Mouse (Mus musculus) hindbrain, embryonic 12.5 days (tissue): Measurements from ENCODE around the gene Htt. TPM values are rescaled to one million over a fixed set of nuclear protein-coding genes. Genes with fewer than 3 reads are reported as not detected.
"Not testable (repeated sequence)": the region's sequence is repeated elsewhere in the genome, so short reads cannot be mapped to it uniquely, and the experiment has no call there.

ENCODE experiments used
- ATAC-seq: fragments of 200-750 bp; cut with Nextera tagmentation; 2 replicates; pipeline ENCODE4 v1.8.0; 2017; ENCODE audit warnings: moderate TSS enrichment; ENCODE audit not compliant: low FRiP score
- H3K27ac ChIP-seq: fragments of 300-500 bp; sonication (generic); 2 replicates; pipeline ENCODE4 v1.5.1; 2016; ENCODE audit warnings: mild to moderate bottlenecking
- H3K27me3 ChIP-seq: fragments of 300-500 bp; sonication (generic); 2 replicates; pipeline ENCODE4 v1.6.1; 2016; ENCODE audit warnings: mild to moderate bottlenecking
- H3K36me3 ChIP-seq: fragments of 300-500 bp; sonication (generic); 2 replicates; pipeline ENCODE4 v1.6.1; 2016; ENCODE audit warnings: mild to moderate bottlenecking
- H3K4me1 ChIP-seq: fragments of 300-500 bp; sonication (generic); 2 replicates; pipeline ENCODE4 v1.6.1; 2016
- H3K4me2 ChIP-seq: fragments of 300-500 bp; sonication (generic); replicated peaks from 2 replicates; pipeline ENCODE4 v1.6.1; 2016; ENCODE audit warnings: mild to moderate bottlenecking
- H3K4me3 ChIP-seq: fragments of 300-500 bp; sonication (generic); 2 replicates; pipeline ENCODE4 v1.5.1; 2016; ENCODE audit warnings: mild to moderate bottlenecking
- H3K9ac ChIP-seq: fragments of 300-500 bp; sonication (generic); 2 replicates; pipeline ENCODE4 v1.6.1; 2016; ENCODE audit warnings: mild to moderate bottlenecking, moderate library complexity
- H3K9me3 ChIP-seq: fragments of 300-500 bp; sonication (generic); replicated peaks from 2 replicates; pipeline ENCODE4 v1.6.1; 2016; ENCODE audit warnings: mild to moderate bottlenecking
- WGBS: fragments of 180-500 bp; shearing (Covaris S2); methylation state at CpG from one replicate; pipeline ENCODE4 v1.1.7; 2016; 5-methylcytosine and 5-hydroxymethylcytosine counted together
- polyA plus RNA-seq: library from polyadenylated mRNA; unstranded; fragments of >200 nt; fragmentation: Nextera tagmentation; extraction: Ambion mirVana; gene quantifications from 2 replicates; pipeline ENCODE4 v1.2.1, GENCODE M21; 2016

Gene Htt
- polyA plus RNA-seq, 1 experiment from 2014 or later = 20.3 TPM

DNA sequence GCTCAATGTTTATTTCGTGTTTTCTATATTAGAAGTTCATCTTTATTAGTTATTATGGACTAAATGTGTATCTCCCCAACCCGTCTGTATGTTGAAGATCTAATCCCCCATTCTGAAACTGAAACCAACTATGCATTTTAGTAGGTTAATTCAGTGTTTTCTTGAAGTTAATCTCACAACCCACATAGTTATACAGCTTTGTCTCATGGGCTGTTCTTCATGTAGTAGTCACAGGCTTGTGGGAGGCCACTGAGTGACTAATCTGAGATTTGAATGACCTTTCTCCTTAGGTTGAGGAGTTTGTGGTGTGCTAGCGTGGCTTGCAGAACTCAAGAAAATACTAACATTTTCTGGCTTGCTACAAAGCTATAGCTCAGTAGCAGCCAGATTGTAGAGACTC, 23.5 kb downstream of the Htt start:
- H3K27ac ChIP-seq = no peak overlapping the region
- ATAC-seq = no peak
- no peak overlapping the region for H3K9ac ChIP-seq
- H3K27me3 ChIP-seq = no peaks in the 10 kb centered on the region
- WGBS = 93% methylated on average over 3 of the region's 3 CpGs
- H3K4me3 ChIP-seq = no peak overlapping the region
- H3K9me3 ChIP-seq = no peaks in the 10 kb centered on the region
- H3K4me1 ChIP-seq = no peaks in the 10 kb centered on the region
- H3K4me2 ChIP-seq = no peak overlapping the region
- H3K36me3 ChIP-seq = peaks cover 34% of the 10 kb centered on the region

DNA sequence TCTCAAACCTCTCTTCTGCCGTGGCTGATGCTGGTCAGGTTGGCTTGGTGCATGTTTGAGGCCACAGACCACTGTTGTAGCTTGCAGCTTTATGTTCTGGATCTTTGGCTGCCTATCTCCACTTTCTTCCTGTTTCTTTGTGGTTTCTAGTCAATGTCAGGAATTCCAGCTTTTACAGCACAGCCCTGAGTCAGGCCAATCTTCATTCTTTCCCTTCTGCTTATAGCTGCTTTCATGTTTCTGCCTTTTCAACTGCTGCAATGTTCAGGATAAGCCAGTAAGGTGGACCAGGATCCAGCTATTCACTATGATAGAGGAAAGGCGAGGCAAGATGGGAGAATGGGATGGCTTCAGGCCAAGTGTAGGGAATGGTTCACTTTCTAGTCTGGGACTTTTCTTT, 29.6 kb downstream of the Htt start:
- Histone ChIP-seq H3K9ac (no peak overlapping the region), H3K4me1 (no peaks in the 10 kb centered on the region), H3K4me2 (no peak overlapping the region), H3K27me3 (no peaks in the 10 kb centered on the region), H3K9me3 (no peaks in the 10 kb centered on the region), H3K27ac (no peak overlapping the region), H3K36me3 (peaks cover 35% of the 10 kb centered on the region), H3K4me3 (no peak overlapping the region)
- ATAC-seq = no peak
- 82% methylated on average over 2 of the region's 2 CpGs for WGBS

DNA sequence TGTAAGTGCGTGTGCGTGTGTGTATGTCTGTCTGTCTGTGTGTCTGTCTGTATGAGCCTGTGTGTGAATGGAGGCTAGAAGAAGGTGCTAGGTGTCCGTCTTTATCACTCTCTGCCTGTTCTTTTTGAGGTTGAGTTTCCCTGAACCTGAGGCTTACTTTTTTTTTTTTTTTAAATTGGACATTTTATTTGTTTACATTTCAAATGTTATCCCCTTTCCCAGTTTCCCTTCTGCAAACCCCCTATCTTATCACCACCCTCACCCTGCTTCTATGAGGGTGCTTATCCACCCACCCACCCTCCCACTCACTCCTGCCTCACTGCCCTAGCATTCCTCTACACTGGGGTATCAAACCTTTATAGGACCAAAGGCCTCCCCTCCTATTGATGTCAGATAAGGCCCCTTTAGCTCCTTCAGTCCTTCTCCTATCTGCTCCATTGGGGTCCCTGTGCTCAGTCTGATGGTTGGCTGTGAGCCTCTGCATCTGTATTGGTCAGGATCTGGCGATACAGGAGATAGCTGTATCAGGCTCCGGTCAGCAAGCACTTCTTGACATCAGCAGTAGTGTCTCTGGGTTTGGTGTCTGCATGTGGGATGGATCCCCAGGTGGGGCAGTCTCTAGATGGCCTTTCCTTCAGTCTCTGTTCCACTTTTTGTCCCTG, 38.9 kb downstream of the Htt start:
- Histone ChIP-seq H3K36me3 (peaks cover 52% of the 10 kb centered on the region), H3K9ac (no peak overlapping the region)

DNA sequence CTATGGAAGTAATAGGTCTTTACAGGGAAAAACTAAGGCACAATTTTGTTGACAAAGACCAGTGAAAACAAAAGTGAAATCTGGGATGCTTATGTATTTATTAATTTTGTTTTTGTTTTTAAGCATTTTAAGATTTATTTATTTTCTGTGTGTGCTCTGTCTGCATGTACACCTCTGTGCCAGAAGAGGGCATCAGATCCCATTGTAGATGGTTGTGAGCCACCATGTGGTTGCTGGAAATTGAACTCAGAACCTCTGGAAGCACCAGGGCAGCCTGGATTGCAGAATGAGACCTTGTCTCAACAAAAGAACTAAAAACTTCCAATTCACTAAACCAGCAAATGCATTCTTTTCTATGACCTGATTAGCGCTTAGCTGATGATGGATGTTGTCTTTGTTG, 44.5 kb downstream of the Htt start:
- Histone ChIP-seq H3K27me3 (no peaks in the 10 kb centered on the region), H3K36me3 (peaks cover 43% of the 10 kb centered on the region), H3K4me1 (no peaks in the 10 kb centered on the region), H3K4me2 (no peak overlapping the region), H3K27ac (no peak overlapping the region), H3K4me3 (no peak overlapping the region), H3K9ac (no peak overlapping the region), H3K9me3 (no peaks in the 10 kb centered on the region)
- ATAC-seq = no peak
- WGBS = 100% methylated on average over 1 of the region's 1 CpGs

More for the DNA sequence above, 38.9 kb downstream of the Htt start:
- ATAC-seq = no peak
- WGBS = 93% methylated on average over 5 of the region's 5 CpGs
- H3K27ac ChIP-seq = no peak overlapping the region
- no peaks in the 10 kb centered on the region for H3K9me3 ChIP-seq
- no peaks in the 10 kb centered on the region for H3K4me1 ChIP-seq
- H3K4me2 ChIP-seq = no peak overlapping the region
- H3K4me3 ChIP-seq = no peak overlapping the region
- H3K27me3 ChIP-seq = no peaks in the 10 kb centered on the region

DNA sequence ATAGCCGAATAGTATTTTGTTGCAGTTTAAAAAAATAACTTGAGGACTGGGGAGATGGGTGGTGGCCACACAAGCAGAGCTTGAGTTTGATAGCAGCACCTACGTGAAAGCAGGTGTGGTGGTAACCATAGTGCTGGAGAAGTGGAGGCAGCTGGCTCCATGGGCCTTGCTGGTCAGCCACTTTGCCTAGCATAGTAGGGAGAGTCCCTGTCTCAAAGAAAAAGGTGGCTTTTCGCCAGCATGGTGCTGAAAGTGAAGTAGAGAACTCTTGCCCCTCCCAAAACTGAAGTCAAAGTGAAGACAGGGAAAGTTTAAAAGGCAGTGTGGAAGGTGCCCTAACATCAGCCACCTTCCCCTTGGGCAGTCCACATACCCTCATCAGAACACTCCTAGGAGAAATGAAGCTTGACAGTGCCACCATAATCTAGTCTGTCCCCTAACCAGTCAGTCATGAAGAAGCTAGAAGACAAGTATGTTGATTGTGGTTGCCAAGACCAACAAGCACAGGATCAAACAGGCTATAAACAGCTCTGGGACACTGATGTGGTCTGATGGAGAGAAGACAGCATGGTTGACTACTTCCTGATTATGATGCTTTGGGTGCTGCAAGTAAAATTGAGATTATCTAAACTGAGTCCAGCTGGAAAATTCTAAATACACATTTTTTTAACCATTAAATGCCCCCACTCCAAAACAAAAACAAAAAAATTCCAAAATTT, 61.0 kb downstream of the Htt start:
- H3K9me3 ChIP-seq = no peaks in the 10 kb centered on the region
- no peaks in the 10 kb centered on the region for H3K4me1 ChIP-seq
- no peak overlapping the region for H3K4me2 ChIP-seq
- peaks cover 51% of the 10 kb centered on the region for H3K36me3 ChIP-seq
- H3K4me3 ChIP-seq = no peak overlapping the region
- no peak overlapping the region for H3K9ac ChIP-seq
- H3K27me3 ChIP-seq = no peaks in the 10 kb centered on the region
- no peak overlapping the region for H3K27ac ChIP-seq
- ATAC-seq = no peak
- WGBS = 91% methylated on average over 3 of the region's 3 CpGs

DNA sequence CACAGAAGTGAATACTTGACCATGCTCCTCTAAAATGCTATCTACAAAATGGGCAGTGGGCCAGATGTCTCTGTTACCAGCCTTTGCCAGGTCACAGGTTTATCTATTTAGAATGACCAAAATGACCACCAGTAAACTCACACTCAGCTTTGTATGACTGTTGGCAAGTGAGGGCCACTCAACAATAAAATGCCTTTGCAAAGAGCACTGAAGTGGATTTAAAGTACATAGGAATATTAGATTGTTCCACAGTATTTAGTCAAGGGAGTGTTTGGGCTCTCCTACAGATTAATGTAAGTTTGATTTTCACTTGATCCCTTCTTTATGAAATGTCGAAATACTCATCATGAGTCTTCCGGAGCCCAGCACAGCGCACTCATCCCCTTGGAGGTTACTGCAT, 92.5 kb downstream of the Htt start:
- ATAC-seq = no peak
- H3K9me3 ChIP-seq = no peaks in the 10 kb centered on the region
- H3K4me1 ChIP-seq = no peaks in the 10 kb centered on the region
- no peak overlapping the region for H3K9ac ChIP-seq
- H3K4me3 ChIP-seq = no peak overlapping the region
- H3K27ac ChIP-seq = no peak overlapping the region
- 95% methylated on average over 3 of the region's 3 CpGs for WGBS
- H3K27me3 ChIP-seq = no peaks in the 10 kb centered on the region
- H3K4me2 ChIP-seq = no peak overlapping the region
- peaks cover 48% of the 10 kb centered on the region for H3K36me3 ChIP-seq

DNA sequence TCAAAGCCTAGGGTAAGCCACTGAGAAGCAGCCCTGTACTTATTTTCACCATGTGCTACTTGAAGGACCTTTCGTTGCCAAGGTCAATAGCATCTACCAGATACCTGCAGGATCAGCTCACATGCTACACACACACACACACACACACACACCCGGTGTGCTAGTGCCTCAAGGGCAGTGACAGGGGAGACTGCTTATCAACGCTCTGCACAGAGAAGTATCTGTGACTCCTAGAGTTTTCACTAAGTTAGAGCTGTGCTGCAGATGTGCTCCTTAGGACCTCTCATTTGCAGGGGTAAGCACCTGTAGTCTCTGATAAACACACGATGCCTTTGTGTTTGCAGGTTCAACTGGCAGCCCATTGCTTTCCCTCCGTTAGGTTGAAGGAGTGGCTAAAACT, 103.8 kb downstream of the Htt start:
- no peak overlapping the region for H3K4me2 ChIP-seq
- H3K9ac ChIP-seq = no peak overlapping the region
- H3K4me1 ChIP-seq = no peaks in the 10 kb centered on the region
- no peaks in the 10 kb centered on the region for H3K9me3 ChIP-seq
- H3K27me3 ChIP-seq = no peaks in the 10 kb centered on the region
- no peak overlapping the region for H3K4me3 ChIP-seq
- H3K36me3 ChIP-seq = peaks cover 43% of the 10 kb centered on the region
- WGBS = 97% methylated on average over 5 of the region's 5 CpGs
- no peak for ATAC-seq
- H3K27ac ChIP-seq = no peak overlapping the region

DNA sequence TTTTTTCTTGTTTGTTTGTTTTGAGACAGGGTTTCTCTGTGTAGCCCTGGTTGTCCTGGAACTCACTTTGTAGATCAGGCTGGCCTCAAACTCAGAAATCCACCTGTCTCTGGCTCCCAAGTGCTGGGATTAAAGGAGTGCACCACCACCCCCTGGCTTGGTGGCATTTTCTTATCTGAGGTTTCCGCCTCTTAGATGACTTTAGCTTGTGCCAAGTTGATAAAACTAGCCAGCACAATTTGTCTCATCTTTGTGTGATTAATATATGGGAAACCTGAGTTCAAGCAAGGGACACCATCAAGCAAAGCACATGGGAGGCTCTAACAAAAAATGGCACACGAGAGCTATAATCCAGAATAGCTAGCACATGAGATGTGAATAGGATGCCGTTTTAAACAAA, 118.8 kb downstream of the Htt start:
- H3K4me3 ChIP-seq, H3K9ac ChIP-seq, H3K9me3 ChIP-seq, H3K27me3 ChIP-seq, ATAC-seq, H3K27ac ChIP-seq, H3K4me2 ChIP-seq, H3K4me1 ChIP-seq: not testable (repeated sequence)
- peaks cover 78% of the 10 kb centered on the region for H3K36me3 ChIP-seq
- 95% methylated on average over 3 of the region's 3 CpGs for WGBS

DNA sequence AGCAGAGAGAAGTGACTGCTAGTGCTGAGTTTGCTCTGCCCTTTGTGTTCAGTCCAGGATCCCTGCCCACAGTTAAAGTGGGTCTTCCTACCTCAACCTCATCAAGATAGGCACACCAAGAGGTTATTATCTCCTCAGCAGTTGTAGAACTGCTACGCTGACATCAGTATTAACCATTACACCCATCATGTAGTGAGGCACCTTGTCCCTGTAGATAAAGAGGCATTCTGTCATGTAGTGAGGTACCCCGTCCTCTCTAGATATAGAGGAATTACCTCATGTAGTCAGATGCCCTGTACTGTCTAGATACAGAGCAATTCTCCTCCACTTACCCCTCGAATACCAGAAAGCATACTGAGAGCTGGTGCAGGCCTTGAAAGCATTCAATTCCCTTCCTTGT, 119.5 kb downstream of the Htt start:
- H3K36me3 ChIP-seq = peaks cover 76% of the 10 kb centered on the region

DNA sequence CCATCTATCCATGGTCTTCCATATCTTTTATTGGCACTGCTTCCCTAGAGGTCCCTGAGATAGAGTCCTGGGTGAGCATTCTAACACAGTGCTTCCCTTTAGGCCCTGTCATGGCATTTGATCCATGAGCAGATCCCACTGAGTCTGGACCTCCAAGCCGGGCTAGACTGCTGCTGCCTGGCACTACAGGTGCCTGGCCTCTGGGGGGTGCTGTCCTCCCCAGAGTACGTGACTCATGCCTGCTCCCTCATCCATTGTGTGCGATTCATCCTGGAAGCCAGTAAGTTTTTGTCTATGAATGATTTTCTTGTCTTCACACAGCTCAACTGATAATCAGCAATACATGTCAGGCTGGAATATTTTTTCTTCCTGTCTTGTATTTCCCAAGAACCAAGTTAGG, 123.7 kb downstream of the Htt start:
- Histone ChIP-seq H3K4me2 (no peak overlapping the region), H3K4me1 (no peaks in the 10 kb centered on the region), H3K9me3 (no peaks in the 10 kb centered on the region), H3K4me3 (no peak overlapping the region), H3K36me3 (peaks cover 73% of the 10 kb centered on the region), H3K9ac (no peak overlapping the region), H3K27me3 (no peaks in the 10 kb centered on the region), H3K27ac (no peak overlapping the region)
- 84% methylated on average over 3 of the region's 3 CpGs for WGBS
- no peak for ATAC-seq

More for the DNA sequence above, 119.5 kb downstream of the Htt start:
- no peaks in the 10 kb centered on the region for H3K4me1 ChIP-seq
- no peaks in the 10 kb centered on the region for H3K9me3 ChIP-seq
- ATAC-seq = no peak
- H3K4me2 ChIP-seq = no peak overlapping the region
- H3K9ac ChIP-seq = no peak overlapping the region
- no peak overlapping the region for H3K4me3 ChIP-seq
- H3K27me3 ChIP-seq = no peaks in the 10 kb centered on the region
- WGBS = 92% methylated on average over 3 of the region's 3 CpGs
- no peak overlapping the region for H3K27ac ChIP-seq

DNA sequence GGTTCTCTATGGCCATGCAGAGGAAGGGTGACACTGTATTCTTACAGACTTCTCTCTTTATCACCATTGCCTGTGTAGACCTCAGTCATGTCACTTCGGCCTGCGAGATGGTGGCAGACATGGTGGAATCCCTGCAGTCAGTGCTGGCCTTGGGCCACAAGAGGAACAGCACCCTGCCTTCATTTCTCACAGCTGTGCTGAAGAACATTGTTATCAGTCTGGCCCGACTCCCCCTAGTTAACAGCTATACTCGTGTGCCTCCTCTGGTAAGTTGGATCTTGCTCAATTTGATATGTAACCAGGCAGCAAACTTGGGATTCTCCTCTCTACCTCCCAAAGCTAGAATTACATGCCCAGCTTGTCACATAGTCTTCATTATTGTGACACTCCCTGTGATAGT, 127.7 kb downstream of the Htt start:
- peaks cover 80% of the 10 kb centered on the region for H3K36me3 ChIP-seq
- no peak overlapping the region for H3K4me2 ChIP-seq
- 93% methylated on average over 4 of the region's 4 CpGs for WGBS
- H3K4me3 ChIP-seq = no peak overlapping the region
- H3K27me3 ChIP-seq = no peaks in the 10 kb centered on the region
- H3K4me1 ChIP-seq = no peaks in the 10 kb centered on the region
- ATAC-seq = no peak
- no peak overlapping the region for H3K9ac ChIP-seq
- no peak overlapping the region for H3K27ac ChIP-seq
- H3K9me3 ChIP-seq = no peaks in the 10 kb centered on the region

DNA sequence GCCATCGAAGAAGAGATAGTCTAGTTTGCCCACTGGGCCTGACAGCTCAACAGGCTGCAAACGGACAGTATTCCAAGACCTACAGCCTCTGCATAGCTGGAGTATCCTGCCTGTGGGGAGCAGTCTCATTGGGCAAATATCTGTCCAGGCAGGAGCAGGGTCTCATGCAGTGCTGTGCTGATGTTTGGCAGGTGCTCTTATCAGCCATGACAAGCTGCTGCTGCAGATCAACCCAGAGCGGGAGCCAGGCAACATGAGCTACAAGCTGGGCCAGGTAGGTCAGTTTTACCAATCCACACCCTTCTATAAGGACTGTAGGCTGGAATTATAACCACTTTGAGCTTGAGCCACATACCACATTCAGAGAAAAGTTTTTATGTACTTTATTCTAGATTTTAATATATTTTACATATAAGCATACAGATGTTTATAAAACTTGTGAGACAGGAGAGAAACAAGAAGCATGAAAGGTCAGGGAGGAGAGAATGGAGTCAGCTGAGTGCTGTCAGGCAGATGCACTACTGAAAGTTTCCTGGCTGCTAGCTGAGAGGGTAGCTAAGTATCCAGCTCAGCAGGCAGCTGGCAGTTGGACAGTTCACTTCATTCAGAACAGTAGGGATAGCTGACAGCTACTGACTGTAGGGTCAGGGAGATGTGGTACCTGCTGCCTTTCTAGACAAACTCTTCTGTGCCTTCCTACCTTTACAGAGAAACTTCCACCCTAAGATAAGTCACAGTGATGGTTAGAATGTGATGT, 135.3 kb downstream of the Htt start:
- no peak overlapping the region for H3K9ac ChIP-seq
- no peak overlapping the region for H3K27ac ChIP-seq
- H3K27me3 ChIP-seq = no peaks in the 10 kb centered on the region
- no peak for ATAC-seq
- H3K36me3 ChIP-seq = peaks cover 79% of the 10 kb centered on the region
- H3K9me3 ChIP-seq = no peaks in the 10 kb centered on the region
- WGBS = 90% methylated on average over 3 of the region's 3 CpGs
- no peak overlapping the region for H3K4me3 ChIP-seq
- H3K4me2 ChIP-seq = no peak overlapping the region
- no peaks in the 10 kb centered on the region for H3K4me1 ChIP-seq
